Mouse (Mus musculus): ENCODE data around the gene Dspp. TPM values are rescaled to one million over a fixed set of nuclear protein-coding genes. Genes with fewer than 3 reads are reported as not detected.

The Dspp gene
- polyA plus RNA-seq, 1 experiment from 2014 or later = not detected

DNA sequence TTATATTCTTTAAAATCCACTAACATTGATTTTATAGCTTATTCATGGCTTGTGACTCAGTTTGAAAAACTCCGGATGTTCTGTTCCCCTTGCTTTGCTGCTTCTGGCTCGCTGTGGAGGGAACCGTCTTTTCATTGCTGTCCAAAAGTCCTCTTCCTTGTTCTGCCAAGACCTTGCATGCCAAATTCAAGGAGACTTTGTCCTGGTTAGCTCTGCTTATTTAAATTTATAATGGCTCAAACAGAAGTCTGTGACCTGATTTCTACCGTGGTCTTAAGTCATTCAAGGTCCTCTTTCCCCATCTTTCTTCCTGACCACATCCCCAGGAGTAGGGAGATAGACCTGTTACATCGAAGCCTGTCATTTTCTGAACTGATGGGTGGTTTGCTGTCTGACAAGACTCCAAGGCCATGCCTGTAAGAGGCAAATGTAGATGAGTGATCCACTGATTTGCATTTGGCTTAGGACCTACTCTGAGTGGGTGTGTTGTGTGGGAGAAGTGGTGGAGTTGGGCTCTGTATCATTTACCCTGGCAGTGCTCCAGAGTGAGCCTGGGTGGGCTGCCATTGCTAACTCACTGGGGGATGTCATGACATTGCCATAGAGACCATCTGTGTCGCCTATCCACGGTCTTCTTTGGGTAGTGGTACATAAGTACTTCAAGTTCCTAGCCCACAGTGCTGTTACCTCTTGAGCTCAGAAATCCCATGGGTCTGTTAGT is 12.0 kb upstream of the Dspp start:
- no peaks in the 10 kb centered on the region for H3K9me3 ChIP-seq (ENCODE audit: control insufficient read depth, low read length)
- H3K27me3 ChIP-seq (ENCODE audit: control insufficient read depth, insufficient read depth, low read length) = no peaks in the 10 kb centered on the region
- no peak overlapping the region for H3K9ac ChIP-seq (ENCODE audit: low read length)
- ATAC-seq (ENCODE audit: insufficient number of reproducible peaks, insufficient read depth, low FRiP score, low read depth) = no peak
- 73% methylated on average over 7 of the region's 7 CpGs for WGBS
- no peaks in the 10 kb centered on the region for H3K36me3 ChIP-seq (ENCODE audit: control insufficient read depth, insufficient read depth, low read length)
- no peak overlapping the region for H3K4me2 ChIP-seq (ENCODE audit: low read length)
- H3K4me3 ChIP-seq (ENCODE audit: control insufficient read depth in 1 of 2, insufficient read depth in 1 of 2, low read depth in 1 of 2, low read length in 2 of 2) = no peak overlapping the region
- H3K4me1 ChIP-seq (ENCODE audit: control insufficient read depth in 2 of 2, insufficient read depth in 2 of 2, low read length in 2 of 2) = no peaks in the 10 kb centered on the region
- no peak overlapping the region for H3K27ac ChIP-seq (replicated peaks in 1 of 2; ENCODE audit: control insufficient read depth in 1 of 2, insufficient read depth in 1 of 2, low read depth in 2 of 2, low read length in 2 of 2)

DNA sequence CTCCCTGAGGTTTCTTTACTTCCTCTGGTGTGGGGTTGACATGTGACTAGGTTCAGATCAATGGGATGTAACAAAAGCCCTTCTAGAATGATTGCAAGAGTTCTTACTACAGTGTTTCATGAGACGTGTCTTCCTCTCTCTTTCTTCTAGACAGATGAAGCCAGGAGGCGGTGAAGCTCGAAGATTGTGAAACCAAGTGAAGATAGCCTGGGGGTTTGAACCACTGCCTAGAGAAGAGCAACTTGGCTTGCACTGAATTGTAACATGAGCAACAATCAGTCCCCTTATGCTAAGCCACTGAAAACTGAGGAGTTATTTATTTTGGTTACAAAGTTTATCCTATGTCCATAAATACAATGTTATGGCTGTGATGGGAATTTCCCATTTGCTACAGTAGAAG is 9.9 kb upstream of the Dspp start:
- ATAC-seq (ENCODE audit: insufficient number of reproducible peaks, insufficient read depth, low FRiP score, low read depth) = no peak
- Histone ChIP-seq H3K4me2 (ENCODE audit: low read length) (no peak overlapping the region), H3K9ac (ENCODE audit: low read length) (no peak overlapping the region), H3K27ac (replicated peaks in 1 of 2; ENCODE audit: control insufficient read depth in 1 of 2, insufficient read depth in 1 of 2, low read depth in 2 of 2, low read length in 2 of 2) (no peak overlapping the region), H3K36me3 (ENCODE audit: control insufficient read depth, insufficient read depth, low read length) (no peaks in the 10 kb centered on the region), H3K4me3 (ENCODE audit: control insufficient read depth in 1 of 2, insufficient read depth in 1 of 2, low read depth in 1 of 2, low read length in 2 of 2) (no peak overlapping the region), H3K27me3 (ENCODE audit: control insufficient read depth, insufficient read depth, low read length) (no peaks in the 10 kb centered on the region), H3K9me3 (ENCODE audit: control insufficient read depth, low read length) (no peaks in the 10 kb centered on the region), H3K4me1 (ENCODE audit: control insufficient read depth in 2 of 2, insufficient read depth in 2 of 2, low read length in 2 of 2) (no peaks in the 10 kb centered on the region)
- WGBS = 86% methylated on average over 3 of the region's 3 CpGs

DNA sequence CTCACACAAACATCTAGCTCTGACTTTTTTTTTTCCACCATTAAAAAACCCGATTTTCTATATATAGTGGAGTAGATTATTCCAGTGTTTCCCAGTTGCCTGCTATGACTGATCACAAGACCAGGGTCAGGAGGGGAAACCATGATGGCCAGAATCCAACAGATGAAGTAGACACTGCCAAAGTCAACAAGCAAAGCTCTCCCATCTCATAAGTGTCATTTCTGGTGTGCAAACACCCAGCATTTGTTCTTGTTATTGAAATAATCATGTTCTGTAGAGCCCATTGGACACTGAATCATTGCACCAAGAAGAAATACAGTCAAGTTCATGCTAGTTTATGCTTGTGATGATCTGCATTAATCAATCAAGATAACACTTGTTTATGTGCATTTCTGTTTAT is 9.1 kb upstream of the Dspp start:
- Histone ChIP-seq H3K27me3 (ENCODE audit: control insufficient read depth, insufficient read depth, low read length) (no peaks in the 10 kb centered on the region), H3K9me3 (ENCODE audit: control insufficient read depth, low read length) (no peaks in the 10 kb centered on the region), H3K27ac (replicated peaks in 1 of 2; ENCODE audit: control insufficient read depth in 1 of 2, insufficient read depth in 1 of 2, low read depth in 2 of 2, low read length in 2 of 2) (no peak overlapping the region), H3K4me3 (ENCODE audit: control insufficient read depth in 1 of 2, insufficient read depth in 1 of 2, low read depth in 1 of 2, low read length in 2 of 2) (no peak overlapping the region), H3K9ac (ENCODE audit: low read length) (no peak overlapping the region), H3K4me2 (ENCODE audit: low read length) (no peak overlapping the region), H3K36me3 (ENCODE audit: control insufficient read depth, insufficient read depth, low read length) (no peaks in the 10 kb centered on the region), H3K4me1 (ENCODE audit: control insufficient read depth in 2 of 2, insufficient read depth in 2 of 2, low read length in 2 of 2) (no peaks in the 10 kb centered on the region)
- ATAC-seq (ENCODE audit: insufficient number of reproducible peaks, insufficient read depth, low FRiP score, low read depth) = no peak
- 51% methylated on average over 1 of the region's 1 CpGs for WGBS

DNA sequence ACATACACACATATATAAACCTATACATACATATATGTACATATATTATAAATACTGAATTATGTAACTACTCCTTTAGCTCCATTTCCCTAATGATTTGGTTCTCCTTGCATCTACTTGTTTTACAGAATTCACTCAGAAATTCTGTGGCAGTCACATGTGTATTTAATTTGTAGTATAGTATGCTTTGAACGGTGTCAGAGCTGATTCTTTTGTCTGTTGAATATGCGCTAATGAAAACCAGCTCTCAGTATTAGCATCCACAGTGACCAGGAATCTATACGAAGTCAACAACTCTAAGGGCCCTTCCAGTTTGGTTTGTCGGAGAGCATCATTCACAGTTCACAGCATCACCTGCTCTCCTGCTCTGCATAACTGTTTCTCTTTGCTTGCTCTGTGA is 7.0 kb upstream of the Dspp start:
- Histone ChIP-seq H3K9ac (ENCODE audit: low read length) (no peak overlapping the region), H3K27me3 (ENCODE audit: control insufficient read depth, insufficient read depth, low read length) (no peaks in the 10 kb centered on the region), H3K4me3 (ENCODE audit: control insufficient read depth in 1 of 2, insufficient read depth in 1 of 2, low read depth in 1 of 2, low read length in 2 of 2) (no peak overlapping the region), H3K4me2 (ENCODE audit: low read length) (no peak overlapping the region), H3K27ac (replicated peaks in 1 of 2; ENCODE audit: control insufficient read depth in 1 of 2, insufficient read depth in 1 of 2, low read depth in 2 of 2, low read length in 2 of 2) (no peak overlapping the region), H3K4me1 (ENCODE audit: control insufficient read depth in 2 of 2, insufficient read depth in 2 of 2, low read length in 2 of 2) (no peaks in the 10 kb centered on the region), H3K9me3 (ENCODE audit: control insufficient read depth, low read length) (no peaks in the 10 kb centered on the region), H3K36me3 (ENCODE audit: control insufficient read depth, insufficient read depth, low read length) (no peaks in the 10 kb centered on the region)
- ATAC-seq (ENCODE audit: insufficient number of reproducible peaks, insufficient read depth, low FRiP score, low read depth) = no peak
- WGBS = 72% methylated on average over 4 of the region's 4 CpGs

DNA sequence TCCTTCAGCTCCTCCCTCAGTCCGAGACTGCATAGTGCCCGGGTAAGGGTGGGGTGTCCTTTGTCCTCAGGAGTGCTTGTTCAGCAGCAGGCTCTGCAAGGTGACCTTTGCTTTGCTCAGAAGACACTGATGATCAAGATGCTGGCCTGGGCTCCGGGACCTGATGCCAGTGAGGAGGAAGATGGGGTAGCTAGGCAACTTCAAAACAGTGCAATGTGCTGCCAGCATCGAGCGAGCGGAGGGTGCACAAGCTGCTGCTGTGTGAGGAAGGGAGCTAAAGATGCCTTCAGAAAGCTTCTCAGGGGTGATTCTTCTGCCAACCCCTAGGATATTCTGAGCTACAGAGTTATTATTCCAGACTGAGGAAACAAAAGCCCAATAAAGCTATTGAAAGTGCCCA is 2.6 kb downstream of the Dspp start:
- H3K27me3 ChIP-seq (ENCODE audit: control insufficient read depth, insufficient read depth, low read length) = no peaks in the 10 kb centered on the region
- no peak for ATAC-seq (ENCODE audit: insufficient number of reproducible peaks, insufficient read depth, low FRiP score, low read depth)
- H3K9ac ChIP-seq (ENCODE audit: low read length) = no peak overlapping the region
- peaks cover 8% of the 10 kb centered on the region; the same call in 1 of the 2 replicates for H3K9me3 ChIP-seq (ENCODE audit: control insufficient read depth, low read length)
- no peaks in the 10 kb centered on the region for H3K36me3 ChIP-seq (ENCODE audit: control insufficient read depth, insufficient read depth, low read length)
- H3K27ac ChIP-seq (replicated peaks in 1 of 2; ENCODE audit: control insufficient read depth in 1 of 2, insufficient read depth in 1 of 2, low read depth in 2 of 2, low read length in 2 of 2) = no peak overlapping the region
- H3K4me2 ChIP-seq (ENCODE audit: low read length) = no peak overlapping the region
- H3K4me3 ChIP-seq (ENCODE audit: control insufficient read depth in 1 of 2, insufficient read depth in 1 of 2, low read depth in 1 of 2, low read length in 2 of 2) = no peak overlapping the region
- H3K4me1 ChIP-seq (ENCODE audit: control insufficient read depth in 2 of 2, insufficient read depth in 2 of 2, low read length in 2 of 2) = no peaks in the 10 kb centered on the region
- WGBS = 83% methylated on average over 6 of the region's 6 CpGs

DNA sequence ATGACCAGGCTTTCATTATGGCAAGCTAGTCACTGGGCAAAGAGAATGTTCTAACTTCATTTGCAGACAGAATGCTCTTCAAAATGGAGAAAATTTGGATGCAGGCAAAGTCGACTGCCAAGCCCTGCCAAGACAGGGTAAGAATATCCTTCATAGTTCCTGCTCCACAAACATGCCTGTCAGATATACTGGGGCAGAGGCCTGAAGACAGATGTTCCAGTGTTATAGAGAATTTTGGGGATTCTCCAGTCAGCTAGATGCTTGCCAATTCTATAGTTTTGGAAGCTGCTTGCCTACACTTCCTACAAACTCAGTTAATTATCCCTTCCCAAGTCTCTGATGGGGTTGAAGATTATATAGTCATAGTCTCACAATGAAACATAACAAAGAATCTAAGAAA is 13.2 kb downstream of the Dspp start:
- no peak overlapping the region for H3K9ac ChIP-seq (ENCODE audit: low read length)
- WGBS = 75% methylated on average over 1 of the region's 1 CpGs
- H3K9me3 ChIP-seq (ENCODE audit: control insufficient read depth, low read length) = peaks cover 13% of the 10 kb centered on the region; the same call in 1 of the 2 replicates
- no peaks in the 10 kb centered on the region for H3K4me1 ChIP-seq (ENCODE audit: control insufficient read depth in 2 of 2, insufficient read depth in 2 of 2, low read length in 2 of 2)
- H3K27ac ChIP-seq (replicated peaks in 1 of 2; ENCODE audit: control insufficient read depth in 1 of 2, insufficient read depth in 1 of 2, low read depth in 2 of 2, low read length in 2 of 2) = no peak overlapping the region
- no peaks in the 10 kb centered on the region for H3K36me3 ChIP-seq (ENCODE audit: control insufficient read depth, insufficient read depth, low read length)
- no peak overlapping the region for H3K4me3 ChIP-seq (ENCODE audit: control insufficient read depth in 1 of 2, insufficient read depth in 1 of 2, low read depth in 1 of 2, low read length in 2 of 2)
- no peak for ATAC-seq (ENCODE audit: insufficient number of reproducible peaks, insufficient read depth, low FRiP score, low read depth)
- no peak overlapping the region for H3K4me2 ChIP-seq (ENCODE audit: low read length)
- no peaks in the 10 kb centered on the region for H3K27me3 ChIP-seq (ENCODE audit: control insufficient read depth, insufficient read depth, low read length)

DNA sequence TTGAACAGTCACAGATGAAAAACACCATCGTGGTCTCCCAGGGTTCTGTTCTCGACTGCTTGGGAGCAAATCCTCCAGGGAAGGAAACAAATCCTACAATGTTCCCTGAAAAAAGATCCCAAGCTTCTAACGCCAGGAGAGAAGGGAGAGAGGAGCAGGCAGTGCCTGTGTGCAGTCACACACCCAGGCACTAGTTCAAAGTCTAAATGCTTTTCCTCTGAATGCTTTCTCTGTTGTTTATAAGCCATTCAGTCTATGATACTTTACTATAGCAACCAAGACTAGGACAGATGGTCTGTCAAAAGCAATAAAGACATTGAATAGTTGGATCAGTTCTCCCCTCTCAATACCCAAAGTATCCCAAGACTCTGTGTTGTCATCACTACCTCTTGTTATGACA is 16.8 kb downstream of the Dspp start:
- no peaks in the 10 kb centered on the region for H3K36me3 ChIP-seq (ENCODE audit: control insufficient read depth, insufficient read depth, low read length)
- H3K27me3 ChIP-seq (ENCODE audit: control insufficient read depth, insufficient read depth, low read length) = no peaks in the 10 kb centered on the region
- no peak for ATAC-seq (ENCODE audit: insufficient number of reproducible peaks, insufficient read depth, low FRiP score, low read depth)
- H3K4me3 ChIP-seq (ENCODE audit: control insufficient read depth in 1 of 2, insufficient read depth in 1 of 2, low read depth in 1 of 2, low read length in 2 of 2) = no peak overlapping the region
- no peak overlapping the region for H3K4me2 ChIP-seq (ENCODE audit: low read length)
- peaks cover 5% of the 10 kb centered on the region; the same call in 1 of the 2 replicates for H3K9me3 ChIP-seq (ENCODE audit: control insufficient read depth, low read length)
- 68% methylated on average over 3 of the region's 3 CpGs for WGBS
- no peak overlapping the region for H3K27ac ChIP-seq (replicated peaks in 1 of 2; ENCODE audit: control insufficient read depth in 1 of 2, insufficient read depth in 1 of 2, low read depth in 2 of 2, low read length in 2 of 2)
- H3K4me1 ChIP-seq (ENCODE audit: control insufficient read depth in 2 of 2, insufficient read depth in 2 of 2, low read length in 2 of 2) = no peaks in the 10 kb centered on the region
- no peak overlapping the region for H3K9ac ChIP-seq (ENCODE audit: low read length)

DNA sequence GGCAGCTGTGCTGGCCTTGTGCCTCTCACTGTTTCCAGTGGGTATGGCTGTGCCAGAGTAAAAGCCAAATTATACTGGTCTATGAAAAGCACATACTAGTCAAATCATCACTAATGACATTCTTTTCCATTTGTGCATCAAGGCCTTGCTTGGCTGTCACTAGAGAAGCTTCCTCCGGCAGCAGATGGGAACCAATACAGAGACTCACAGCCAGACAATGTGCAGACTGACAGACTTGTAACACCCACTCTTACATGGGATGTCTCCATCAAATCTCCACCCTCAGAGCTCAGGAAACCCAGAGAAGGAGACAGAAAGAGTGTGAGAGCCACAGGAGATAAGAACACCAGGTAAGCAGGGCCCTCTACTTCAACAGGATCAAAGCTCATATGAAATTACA is 24.6 kb downstream of the Dspp start:
- Histone ChIP-seq H3K9ac (ENCODE audit: low read length) (no peak overlapping the region), H3K4me3 (ENCODE audit: control insufficient read depth in 1 of 2, insufficient read depth in 1 of 2, low read depth in 1 of 2, low read length in 2 of 2) (no peak overlapping the region), H3K9me3 (ENCODE audit: control insufficient read depth, low read length) (no peaks in the 10 kb centered on the region), H3K4me1 (ENCODE audit: control insufficient read depth in 2 of 2, insufficient read depth in 2 of 2, low read length in 2 of 2) (no peaks in the 10 kb centered on the region), H3K27me3 (ENCODE audit: control insufficient read depth, insufficient read depth, low read length) (no peaks in the 10 kb centered on the region), H3K27ac (replicated peaks in 1 of 2; ENCODE audit: control insufficient read depth in 1 of 2, insufficient read depth in 1 of 2, low read depth in 2 of 2, low read length in 2 of 2) (no peak overlapping the region), H3K36me3 (ENCODE audit: control insufficient read depth, insufficient read depth, low read length) (no peaks in the 10 kb centered on the region), H3K4me2 (ENCODE audit: low read length) (no peak overlapping the region)
- 96% methylated on average over 1 of the region's 1 CpGs for WGBS
- no peak for ATAC-seq (ENCODE audit: insufficient number of reproducible peaks, insufficient read depth, low FRiP score, low read depth)
